Mouse (Mus musculus): ENCODE measurements around the gene Tnks1bp1. TPM values are rescaled to one million over a fixed set of nuclear protein-coding genes. Genes with fewer than 3 reads are reported as not detected.

Tnks1bp1 gene
- polyA plus RNA-seq, 1 experiment from 2014 or later, result 6.5 TPM

DNA sequence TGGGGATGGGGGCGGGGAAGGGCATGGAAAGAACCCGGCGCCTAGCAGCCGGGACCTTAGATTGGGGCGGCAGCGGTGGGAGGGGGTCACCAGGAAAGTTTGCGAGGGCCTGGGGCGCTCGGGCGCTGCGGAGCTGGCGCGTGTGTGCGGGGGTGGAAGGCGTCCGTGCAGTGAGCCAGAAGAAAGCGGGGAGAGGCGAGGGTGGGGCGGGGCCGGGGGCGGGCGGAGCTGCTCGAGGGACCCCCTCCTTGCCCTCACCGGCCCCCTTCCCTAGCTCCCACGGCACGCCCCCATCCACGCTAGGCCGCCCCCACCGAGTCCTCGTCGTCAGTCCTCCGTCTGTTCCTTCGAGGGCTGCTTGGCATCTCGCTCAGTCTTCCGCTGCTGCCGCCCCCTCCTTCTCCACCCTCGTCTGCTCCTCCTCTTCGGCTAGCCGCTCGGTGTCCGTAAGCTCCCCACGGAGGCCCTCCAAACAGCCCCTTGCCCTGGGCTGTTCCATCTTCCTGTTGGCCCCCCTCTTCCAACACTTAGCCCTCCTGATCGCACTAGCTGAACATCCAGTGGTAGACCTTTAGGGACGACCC is 438 bp downstream of the Tnks1bp1 start:
- H3K4me2 ChIP-seq (ENCODE audit: low read depth, low read length), result peak overlapping the region; percentile 93
- WGBS (ENCODE audit: insufficient replicate concordance), result 3% methylated on average over 31 of the region's 44 CpGs
- peaks cover 36% of the 10 kb centered on the region for H3K36me3 ChIP-seq (replicated peaks; ENCODE audit: insufficient read depth, low read length)
- no peaks in the 10 kb centered on the region for H3K27me3 ChIP-seq (ENCODE audit: insufficient read depth, low read length)
- ATAC-seq, result peak; percentile 8
- no peak for DNase-seq
- no peaks in the 10 kb centered on the region for H3K9me3 ChIP-seq (ENCODE audit: low read length)
- TF ChIP-seq EP300 (IDR thresholded peaks at IDR 0.05; ENCODE audit: low read depth), result no peak
- TF ChIP-seq CTCF (IDR thresholded peaks at IDR 0.05; ENCODE audit: low read depth), result no peak
- peak overlapping the region; percentile 77 for H3K4me3 ChIP-seq (ENCODE audit: low read depth, low read length)
- H3K4me1 ChIP-seq (ENCODE audit: insufficient read depth), result peaks cover 25% of the 10 kb centered on the region
- peak overlapping the region; percentile 82 for H3K27ac ChIP-seq (ENCODE audit: low read depth)
- peak overlapping the region; percentile 70 for H3K9ac ChIP-seq (replicated peaks)

DNA sequence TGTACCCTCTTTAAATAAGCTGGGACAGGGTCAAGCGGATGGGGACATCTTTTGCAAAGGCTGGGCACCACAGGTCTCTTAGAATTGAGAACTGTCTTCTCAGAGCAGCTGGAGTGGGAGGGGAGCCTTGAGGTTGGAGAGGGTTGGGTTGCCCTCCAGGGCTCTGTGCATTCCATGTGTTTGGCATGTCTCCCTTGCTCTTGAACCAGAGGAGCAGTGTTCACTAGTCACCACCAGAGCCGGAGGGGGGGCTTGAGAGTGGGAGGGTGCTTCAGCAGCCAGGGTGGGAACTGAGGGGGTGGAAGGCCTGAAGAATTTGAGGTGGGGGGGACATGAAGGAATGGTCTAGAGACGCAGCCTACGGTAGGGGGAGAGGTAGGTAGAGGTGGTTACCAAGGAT is 1.5 kb downstream of the Tnks1bp1 start:
- H3K9ac ChIP-seq (replicated peaks), result no peak overlapping the region
- no peak for DNase-seq

DNA sequence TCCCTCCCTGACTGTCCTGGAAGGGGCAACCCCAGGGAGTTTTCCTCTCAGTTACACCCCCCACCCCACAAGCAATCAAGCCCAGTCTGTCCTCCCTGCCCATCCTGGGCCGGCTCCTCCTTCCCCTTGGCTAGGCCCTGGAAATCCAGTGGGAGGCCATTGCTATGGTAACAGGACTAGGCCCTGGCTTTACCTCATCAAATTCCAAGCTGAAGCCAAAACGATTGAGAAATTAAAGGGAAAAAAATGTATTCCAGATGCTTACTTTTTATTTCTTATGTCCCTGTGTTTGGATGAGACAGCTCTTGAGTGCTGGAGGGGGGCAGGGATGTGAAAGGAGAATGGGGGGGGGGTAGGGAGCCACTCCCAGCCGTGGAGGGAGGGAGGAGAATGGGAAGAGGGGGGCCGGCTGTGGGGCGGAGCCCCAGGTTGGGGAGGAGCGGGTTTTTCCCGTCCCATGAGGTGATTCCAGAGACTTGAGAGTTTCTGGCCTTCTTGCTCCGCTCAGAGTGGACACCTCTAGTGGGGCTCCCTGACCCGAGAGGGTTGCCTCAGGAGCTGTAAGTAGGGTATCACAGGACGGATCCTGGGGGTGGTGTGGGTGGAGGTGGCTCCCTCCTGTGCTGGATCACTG is 2.3 kb downstream of the Tnks1bp1 start:
- TF ChIP-seq CTCF (IDR thresholded peaks at IDR 0.05; ENCODE audit: low read depth) (no peak), EP300 (IDR thresholded peaks at IDR 0.05; ENCODE audit: low read depth) (no peak)
- H3K27ac ChIP-seq (ENCODE audit: low read depth), result peak overlapping the region; percentile 55

More for the DNA sequence above, 1.5 kb downstream of the Tnks1bp1 start:
- Histone ChIP-seq H3K36me3 (replicated peaks; ENCODE audit: insufficient read depth, low read length) (peaks cover 28% of the 10 kb centered on the region), H3K4me3 (ENCODE audit: low read depth, low read length) (no peak overlapping the region), H3K4me2 (ENCODE audit: low read depth, low read length) (no peak overlapping the region; the same call in 1 of the 2 replicates), H3K4me1 (ENCODE audit: insufficient read depth) (peaks cover 25% of the 10 kb centered on the region), H3K27me3 (ENCODE audit: insufficient read depth, low read length) (no peaks in the 10 kb centered on the region), H3K27ac (ENCODE audit: low read depth) (no peak overlapping the region), H3K9me3 (ENCODE audit: low read length) (no peaks in the 10 kb centered on the region)
- 83% methylated on average over 4 of the region's 4 CpGs for WGBS (ENCODE audit: insufficient replicate concordance)
- ATAC-seq, result no peak
- TF ChIP-seq EP300 (IDR thresholded peaks at IDR 0.05; ENCODE audit: low read depth), result no peak
- TF ChIP-seq CTCF (IDR thresholded peaks at IDR 0.05; ENCODE audit: low read depth), result no peak

DNA sequence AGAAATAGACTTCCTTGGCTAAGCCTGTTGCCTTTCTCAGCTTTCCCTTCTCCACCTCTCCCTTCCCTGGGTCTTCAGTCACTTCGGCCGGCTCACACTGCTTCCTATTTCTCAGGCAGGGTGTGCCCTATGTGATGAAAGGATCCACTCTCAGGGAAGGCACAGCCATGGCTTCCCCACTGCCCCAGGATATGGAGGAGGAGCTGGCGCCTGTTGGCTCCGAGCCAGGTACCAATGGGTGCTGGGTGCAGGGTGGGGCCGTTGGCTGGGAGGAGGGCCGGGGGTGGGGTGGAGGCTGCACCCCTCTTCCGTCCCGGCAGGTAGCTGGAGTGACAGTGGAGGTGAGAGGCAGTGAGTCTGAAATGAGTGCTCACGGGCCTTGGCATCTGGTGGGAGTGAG is 2.9 kb downstream of the Tnks1bp1 start:
- peaks cover 24% of the 10 kb centered on the region for H3K36me3 ChIP-seq (replicated peaks; ENCODE audit: insufficient read depth, low read length)
- TF ChIP-seq EP300 (IDR thresholded peaks at IDR 0.05; ENCODE audit: low read depth), result no peak
- TF ChIP-seq CTCF (IDR thresholded peaks at IDR 0.05; ENCODE audit: low read depth), result no peak
- ATAC-seq (no peak), DNase-seq (peak; percentile 48)
- H3K9me3 ChIP-seq (ENCODE audit: low read length), result no peaks in the 10 kb centered on the region
- H3K4me2 ChIP-seq (ENCODE audit: low read depth, low read length), result peak overlapping the region; percentile 55
- peak overlapping the region; percentile 24; the same call in 1 of the 2 replicates for H3K4me3 ChIP-seq (ENCODE audit: low read depth, low read length)
- peak overlapping the region; percentile 55 for H3K27ac ChIP-seq (ENCODE audit: low read depth)
- WGBS (ENCODE audit: insufficient replicate concordance), result 44% methylated on average over 9 of the region's 9 CpGs
- H3K27me3 ChIP-seq (ENCODE audit: insufficient read depth, low read length), result no peaks in the 10 kb centered on the region
- no peak overlapping the region; the same call in none of the 2 replicates for H3K9ac ChIP-seq (replicated peaks)
- peaks cover 25% of the 10 kb centered on the region for H3K4me1 ChIP-seq (ENCODE audit: insufficient read depth)

More for the DNA sequence above, 2.3 kb downstream of the Tnks1bp1 start:
- ATAC-seq, result no peak
- Histone ChIP-seq H3K36me3 (replicated peaks; ENCODE audit: insufficient read depth, low read length) (peaks cover 29% of the 10 kb centered on the region), H3K4me3 (ENCODE audit: low read depth, low read length) (peak overlapping the region; percentile 24; the same call in 1 of the 2 replicates), H3K4me2 (ENCODE audit: low read depth, low read length) (peak overlapping the region; percentile 55), H3K4me1 (ENCODE audit: insufficient read depth) (peaks cover 25% of the 10 kb centered on the region), H3K9me3 (ENCODE audit: low read length) (no peaks in the 10 kb centered on the region), H3K9ac (replicated peaks) (no peak overlapping the region; the same call in 1 of the 2 replicates), H3K27me3 (ENCODE audit: insufficient read depth, low read length) (no peaks in the 10 kb centered on the region)
- DNase-seq, result peak; percentile 46
- WGBS (ENCODE audit: insufficient replicate concordance), result 50% methylated on average over 10 of the region's 10 CpGs

DNA sequence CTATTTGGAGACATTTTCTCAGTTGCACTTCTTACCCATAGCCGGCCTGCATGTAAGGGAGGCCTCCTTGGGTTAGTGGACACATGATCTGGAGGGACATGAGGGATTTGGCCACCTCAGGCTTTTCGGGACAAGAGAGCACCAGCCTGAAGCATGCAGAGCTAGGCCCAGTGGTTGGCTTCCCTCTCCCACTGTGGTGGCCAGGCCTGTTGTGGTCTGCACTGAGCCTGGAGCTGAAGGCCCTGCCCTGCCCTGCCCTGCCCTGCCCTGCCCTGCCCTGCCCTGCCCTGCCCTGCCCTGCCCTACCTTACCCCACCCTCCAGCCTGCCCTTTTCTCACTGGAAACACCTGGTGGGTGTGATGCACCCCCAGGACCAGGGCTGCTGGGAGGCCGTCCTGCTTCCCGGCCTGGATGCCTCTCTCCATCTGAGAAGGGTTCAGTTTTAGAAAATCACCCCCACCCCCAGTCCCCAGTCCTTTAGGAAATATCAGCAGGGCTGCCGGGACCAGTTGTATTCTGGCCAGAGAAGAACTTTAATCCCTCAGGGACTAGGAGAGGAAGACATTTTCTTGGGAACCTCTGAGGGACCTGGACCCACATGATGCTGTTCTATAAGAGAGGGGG is 5.5 kb downstream of the Tnks1bp1 start:
- TF ChIP-seq EP300 (IDR thresholded peaks at IDR 0.05; ENCODE audit: low read depth) (no peak), CTCF (IDR thresholded peaks at IDR 0.05; ENCODE audit: low read depth) (no peak)
- H3K9ac ChIP-seq (replicated peaks), result no peak overlapping the region
- ATAC-seq, result no peak
- no peaks in the 10 kb centered on the region for H3K27me3 ChIP-seq (ENCODE audit: insufficient read depth, low read length)
- peaks cover 19% of the 10 kb centered on the region for H3K36me3 ChIP-seq (replicated peaks; ENCODE audit: insufficient read depth, low read length)
- H3K4me3 ChIP-seq (ENCODE audit: low read depth, low read length), result no peak overlapping the region
- no peak for DNase-seq
- no peak overlapping the region for H3K4me2 ChIP-seq (ENCODE audit: low read depth, low read length)
- no peaks in the 10 kb centered on the region for H3K9me3 ChIP-seq (ENCODE audit: low read length)
- peaks cover 14% of the 10 kb centered on the region for H3K4me1 ChIP-seq (ENCODE audit: insufficient read depth)
- H3K27ac ChIP-seq (ENCODE audit: low read depth), result no peak overlapping the region
- WGBS (ENCODE audit: insufficient replicate concordance), result 81% methylated on average over 5 of the region's 5 CpGs

DNA sequence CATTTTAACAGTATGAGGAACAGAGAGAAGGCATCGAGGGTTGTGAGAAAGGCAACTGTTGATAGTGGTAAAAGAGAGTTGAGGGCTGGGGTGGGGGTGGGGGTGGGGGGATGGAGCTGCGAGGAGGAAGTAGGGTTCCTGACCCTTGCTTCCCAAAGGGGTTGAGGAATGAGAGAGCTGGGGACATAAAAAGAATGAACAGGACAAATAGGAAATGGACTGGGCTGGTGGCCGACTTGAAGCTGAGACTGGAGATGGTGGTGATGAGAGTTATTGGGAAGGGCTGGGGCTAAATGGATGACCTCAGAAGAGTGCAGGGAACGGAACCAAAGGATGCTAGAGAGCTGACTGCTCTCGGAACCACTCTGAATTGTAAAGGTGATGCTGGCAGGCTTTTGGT is 8.9 kb downstream of the Tnks1bp1 start:
- Histone ChIP-seq H3K4me2 (ENCODE audit: low read depth, low read length) (no peak overlapping the region), H3K36me3 (replicated peaks; ENCODE audit: insufficient read depth, low read length) (peaks cover 24% of the 10 kb centered on the region), H3K4me1 (ENCODE audit: insufficient read depth) (peaks cover 9% of the 10 kb centered on the region), H3K9me3 (ENCODE audit: low read length) (no peaks in the 10 kb centered on the region), H3K4me3 (ENCODE audit: low read depth, low read length) (no peak overlapping the region), H3K27me3 (ENCODE audit: insufficient read depth, low read length) (no peaks in the 10 kb centered on the region), H3K9ac (replicated peaks) (no peak overlapping the region), H3K27ac (ENCODE audit: low read depth) (no peak overlapping the region)
- ATAC-seq (no peak), DNase-seq (no peak)
- TF ChIP-seq EP300 (IDR thresholded peaks at IDR 0.05; ENCODE audit: low read depth), result no peak
- TF ChIP-seq CTCF (IDR thresholded peaks at IDR 0.05; ENCODE audit: low read depth), result no peak
- WGBS (ENCODE audit: insufficient replicate concordance), result 47% methylated on average over 5 of the region's 5 CpGs
